Mouse (Mus musculus) heart, embryonic 16.5 days (tissue): ENCODE measurements at regions not wholly inside any gene's neighbourhood (a gene's known extent, or its start where the extent isn't known, plus 50 kb on each side); places are given as distances from the start of the nearest gene placed in this dataset.

Experiments used
- ATAC-seq: fragments of 200-750 bp; cut with Nextera tagmentation; replicated peaks from 2 replicates; pipeline ENCODE4 v1.8.0; 2017; ENCODE audit warnings: moderate number of reproducible peaks; ENCODE audit not compliant: insufficient read depth, low FRiP score; ENCODE audit errors: extremely low read depth
- H3K27ac ChIP-seq: fragments of 300-500 bp; sonication (generic); 2 replicates; pipeline ENCODE4 v1.5.1; 2014; ENCODE audit warnings: mild to moderate bottlenecking, low read length, control low read depth, moderate library complexity
- H3K27me3 ChIP-seq: fragments of 300-500 bp; sonication (generic); 2 replicates; pipeline ENCODE4 v1.6.1; 2014; ENCODE audit warnings: low read length, mixed read lengths; ENCODE audit not compliant: control insufficient read depth, insufficient read depth
- H3K36me3 ChIP-seq: fragments of 300-500 bp; sonication (generic); 2 replicates; pipeline ENCODE4 v1.6.1; 2014; ENCODE audit not compliant: control insufficient read depth, insufficient read depth
- H3K4me1 ChIP-seq: fragments of 300-500 bp; sonication (generic); 2 replicates; pipeline ENCODE4 v1.6.1; 2014; ENCODE audit warnings: low read length, mixed read lengths; ENCODE audit not compliant: control insufficient read depth, insufficient read depth
- H3K4me2 ChIP-seq: fragments of 300-500 bp; sonication (generic); 2 replicates; pipeline ENCODE4 v1.6.1; 2014; ENCODE audit warnings: low read depth, mild to moderate bottlenecking, control low read depth, low read length
- H3K4me3 ChIP-seq: fragments of 300-500 bp; sonication (generic); 2 replicates; pipeline ENCODE4 v1.5.1; 2014; ENCODE audit warnings: mild to moderate bottlenecking, control low read depth, low read length
- H3K9ac ChIP-seq: fragments of 300-500 bp; sonication (generic); 2 replicates; pipeline ENCODE4 v1.6.1; 2014; ENCODE audit warnings: low read length, control low read depth
- H3K9me3 ChIP-seq: fragments of 300-500 bp; sonication (generic); replicated peaks from 2 replicates; pipeline ENCODE4 v1.6.1; 2016; ENCODE audit warnings: low read length; ENCODE audit not compliant: control insufficient read depth
- WGBS: fragments of 180-500 bp; shearing (Covaris S2); extraction: QIAGEN DNeasy Blood & Tissue Kit; methylation state at CpG from one replicate; pipeline ENCODE4 v1.1.7; 2014; 5-methylcytosine and 5-hydroxymethylcytosine counted together

DNA sequence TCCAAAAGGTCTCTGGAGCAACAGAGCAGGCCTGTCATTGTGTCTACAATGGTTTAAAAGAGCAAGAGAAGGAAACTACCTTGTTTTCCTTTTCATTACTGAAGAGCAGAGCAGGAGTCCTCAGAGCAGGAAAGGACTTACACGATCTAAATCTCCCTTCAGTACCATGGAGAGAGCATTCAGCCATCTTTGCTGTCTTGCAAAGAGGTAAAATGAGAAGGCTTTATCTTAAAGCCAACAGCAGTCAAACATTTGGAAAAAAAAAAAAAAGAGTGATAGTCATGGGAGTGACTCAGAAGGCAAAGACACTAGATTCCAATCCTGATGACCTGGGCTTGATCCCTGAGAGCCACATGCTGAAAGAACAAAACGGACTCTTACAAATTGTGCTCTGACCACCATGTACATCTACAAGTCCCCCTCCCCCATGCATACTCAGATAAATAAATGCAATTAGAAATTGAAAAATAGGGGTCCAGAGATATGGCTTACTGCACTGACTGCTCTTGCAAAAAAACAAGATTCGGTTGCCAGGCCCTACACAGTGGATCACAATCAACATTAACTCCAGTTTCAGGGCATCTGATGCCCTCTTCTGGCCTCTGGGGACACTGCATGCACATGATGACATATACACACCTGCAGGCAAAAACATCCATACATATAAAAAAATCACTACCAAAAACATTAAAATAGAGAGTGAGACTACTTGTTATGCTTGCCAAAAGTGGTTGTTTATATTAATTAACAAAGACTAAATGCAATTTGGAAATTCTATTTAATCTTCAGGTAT, 397.6 kb upstream of the Kif2a start:
- H3K4me1 ChIP-seq = no peaks in the 10 kb centered on the region
- ATAC-seq = no peak
- WGBS = 66% methylated on average over 3 of the region's 3 CpGs
- H3K9me3 ChIP-seq = peaks cover 3% of the 10 kb centered on the region; the same call in 1 of the 2 replicates
- no peak overlapping the region for H3K9ac ChIP-seq
- H3K4me3 ChIP-seq = no peak overlapping the region
- no peaks in the 10 kb centered on the region for H3K27me3 ChIP-seq
- no peak overlapping the region for H3K4me2 ChIP-seq
- no peak overlapping the region for H3K27ac ChIP-seq
- H3K36me3 ChIP-seq = no peaks in the 10 kb centered on the region

DNA sequence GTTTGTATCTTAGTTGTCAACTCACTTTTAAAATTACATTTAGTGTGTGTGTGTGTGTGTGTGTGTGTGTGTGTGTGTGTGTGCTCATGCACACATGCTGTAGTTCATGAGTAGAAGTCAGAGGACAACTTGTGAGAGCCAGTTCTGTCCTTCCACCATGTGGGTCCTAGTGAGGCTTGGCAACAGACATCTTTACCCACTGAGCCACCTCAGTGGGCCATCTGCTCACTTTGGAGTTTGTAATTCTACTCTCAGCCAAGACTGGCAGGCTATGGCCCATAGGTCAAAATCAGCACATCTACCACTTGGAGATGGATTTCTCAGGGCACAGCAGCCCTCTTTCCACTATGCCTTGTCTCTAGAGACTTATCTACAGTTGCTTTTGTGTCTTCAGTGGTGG, 388.3 kb upstream of the Kif2a start:
- H3K27me3 ChIP-seq = no peaks in the 10 kb centered on the region
- no peak overlapping the region for H3K9ac ChIP-seq
- no peaks in the 10 kb centered on the region for H3K9me3 ChIP-seq
- H3K27ac ChIP-seq = no peak overlapping the region
- H3K4me3 ChIP-seq = no peak overlapping the region
- no peak for ATAC-seq
- H3K36me3 ChIP-seq = no peaks in the 10 kb centered on the region
- H3K4me1 ChIP-seq = no peaks in the 10 kb centered on the region
- no peak overlapping the region for H3K4me2 ChIP-seq

DNA sequence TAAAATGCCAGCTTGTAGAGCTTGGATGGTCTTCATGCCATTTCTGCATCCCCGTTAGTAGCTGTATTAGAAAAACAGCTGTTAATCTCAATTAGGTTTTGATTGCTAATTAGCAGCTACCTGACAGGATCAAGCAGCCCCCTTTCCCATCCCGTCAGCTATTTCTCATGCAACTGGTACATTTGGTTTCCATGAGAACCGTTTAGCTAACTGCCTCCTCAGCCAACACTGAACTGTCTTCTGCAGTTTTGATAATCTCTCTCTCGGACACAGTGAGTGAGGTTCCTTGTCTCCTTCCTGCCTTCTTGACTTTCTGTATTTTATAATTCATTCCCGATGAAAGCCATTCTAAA, 385.7 kb upstream of the Kif2a start:
- H3K36me3 ChIP-seq = no peaks in the 10 kb centered on the region
- H3K27me3 ChIP-seq = no peaks in the 10 kb centered on the region
- no peaks in the 10 kb centered on the region for H3K4me1 ChIP-seq
- no peak overlapping the region for H3K4me3 ChIP-seq
- no peak for ATAC-seq
- H3K9me3 ChIP-seq = no peaks in the 10 kb centered on the region
- no peak overlapping the region for H3K9ac ChIP-seq
- H3K4me2 ChIP-seq = no peak overlapping the region
- 67% methylated on average over 5 of the region's 5 CpGs for WGBS
- no peak overlapping the region for H3K27ac ChIP-seq

DNA sequence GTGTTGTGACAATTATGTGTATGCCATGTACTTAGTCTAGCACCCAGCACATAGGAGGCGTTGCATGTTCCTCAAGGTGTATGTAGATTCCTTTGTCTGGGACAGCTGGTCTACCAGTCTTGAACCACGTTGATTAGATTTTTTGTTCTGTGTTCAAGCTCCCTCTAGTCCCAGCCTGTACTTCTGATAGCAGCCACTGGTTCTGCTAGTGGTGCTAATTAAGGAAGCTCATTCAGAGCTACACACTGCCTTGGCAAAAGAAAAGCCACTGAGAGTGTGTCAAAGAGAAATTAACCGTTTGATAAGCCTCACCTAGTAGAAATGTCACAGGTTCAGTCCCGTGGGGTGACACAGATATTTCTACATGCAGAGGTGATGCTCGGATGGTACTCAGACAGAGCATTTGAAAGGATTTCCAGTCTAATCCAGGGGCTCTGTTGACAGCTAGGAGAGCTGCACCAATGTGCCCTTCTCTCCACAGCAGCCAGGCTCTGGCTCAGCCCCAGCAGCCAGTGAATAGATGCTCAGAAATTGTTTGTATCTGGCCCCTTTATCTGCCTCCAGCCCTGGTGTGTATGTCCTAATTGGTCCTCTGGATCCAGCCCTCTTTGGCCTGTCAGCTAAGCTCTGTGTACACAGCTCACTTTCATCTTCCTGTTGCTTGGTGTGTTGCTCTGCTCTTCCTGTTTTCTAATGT, 385.2 kb upstream of the Kif2a start:
- H3K4me2 ChIP-seq = no peak overlapping the region

DNA sequence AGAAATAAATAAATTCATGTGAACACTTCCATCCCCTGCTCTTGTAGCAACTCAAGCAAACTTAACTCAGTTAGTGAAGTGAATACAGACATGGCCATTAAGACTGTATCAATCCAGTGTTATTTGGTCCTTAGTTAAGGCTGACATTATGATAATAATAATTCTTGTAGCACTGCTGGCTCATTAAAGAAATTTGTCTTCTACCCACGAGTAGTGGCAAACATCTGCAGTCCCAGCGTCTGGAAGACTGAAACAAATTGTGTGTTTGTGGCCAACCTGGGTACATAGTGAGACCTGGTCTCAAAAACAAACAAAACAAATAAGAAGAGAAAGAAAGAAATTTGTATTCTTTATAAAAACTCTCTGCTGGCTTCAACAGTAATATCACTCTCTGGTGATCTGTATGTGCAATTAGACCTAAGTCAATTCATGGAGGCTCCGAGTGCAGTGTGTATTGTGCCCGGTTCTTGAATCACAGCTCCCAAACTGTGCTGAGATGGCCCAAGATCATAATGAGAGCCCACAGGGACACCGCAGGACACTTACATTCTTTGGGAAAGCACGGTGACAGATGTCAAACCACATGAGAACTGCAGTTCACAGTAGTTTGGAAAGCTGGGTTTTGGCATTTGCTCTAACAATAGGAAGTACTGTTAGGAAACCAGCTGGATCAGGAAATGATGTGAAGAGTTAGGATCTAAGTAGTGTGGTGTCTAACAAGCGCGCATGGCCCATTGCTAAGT, 376.9 kb upstream of the Kif2a start:
- H3K27me3 ChIP-seq = no peaks in the 10 kb centered on the region
- H3K27ac ChIP-seq = no peak overlapping the region
- no peaks in the 10 kb centered on the region for H3K36me3 ChIP-seq
- H3K4me1 ChIP-seq = no peaks in the 10 kb centered on the region
- H3K4me3 ChIP-seq = no peak overlapping the region
- ATAC-seq = no peak
- no peak overlapping the region for H3K9ac ChIP-seq
- no peak overlapping the region for H3K4me2 ChIP-seq
- H3K9me3 ChIP-seq = no peaks in the 10 kb centered on the region
- WGBS = 70% methylated on average over 8 of the region's 8 CpGs

More for the DNA sequence above, 385.2 kb upstream of the Kif2a start:
- no peak overlapping the region for H3K4me3 ChIP-seq
- ATAC-seq = no peak; the same call in 1 of the 2 replicates
- H3K4me1 ChIP-seq = no peaks in the 10 kb centered on the region
- no peak overlapping the region for H3K9ac ChIP-seq
- WGBS = 53% methylated on average over 5 of the region's 5 CpGs
- no peaks in the 10 kb centered on the region for H3K36me3 ChIP-seq
- H3K27ac ChIP-seq = no peak overlapping the region
- no peaks in the 10 kb centered on the region for H3K9me3 ChIP-seq
- H3K27me3 ChIP-seq = no peaks in the 10 kb centered on the region

DNA sequence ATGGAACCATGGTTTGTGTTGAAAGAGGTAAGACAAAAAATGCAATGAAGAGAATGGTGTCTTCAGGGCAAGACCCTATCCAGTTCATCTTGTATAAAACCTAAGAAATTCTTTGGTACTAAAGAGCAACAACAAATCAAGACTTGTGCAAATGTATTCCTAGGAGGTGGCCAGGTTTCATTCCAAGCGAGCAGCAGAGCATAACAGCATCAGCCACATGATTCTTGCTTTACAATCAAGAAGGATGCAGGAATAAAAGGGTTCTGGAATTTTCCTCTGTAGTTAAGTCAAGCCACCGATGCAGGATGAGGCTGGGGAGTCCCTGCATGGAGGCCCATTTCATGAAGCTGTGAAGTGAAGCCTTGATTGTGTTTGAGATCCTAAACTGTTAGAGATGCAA, 374.1 kb upstream of the Kif2a start:
- no peak for ATAC-seq

DNA sequence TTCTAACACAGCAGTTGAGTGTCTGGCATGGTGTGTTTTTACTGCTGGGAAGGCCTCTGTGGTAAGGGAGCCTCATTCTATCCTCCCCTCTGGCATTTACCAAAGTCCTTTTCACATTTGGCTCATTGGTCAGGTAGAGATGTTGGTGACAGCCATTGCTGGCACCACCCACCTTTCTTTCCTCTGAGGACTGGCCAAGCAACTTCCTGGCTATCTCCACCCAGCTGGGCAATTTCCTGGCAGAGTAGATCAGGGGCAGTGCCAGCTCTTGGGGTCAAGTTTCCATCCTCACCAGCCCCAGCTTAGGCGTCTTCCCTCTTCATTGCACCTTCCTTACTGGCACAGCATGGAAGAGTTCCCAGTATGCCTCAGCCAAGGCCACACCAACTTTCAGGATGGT, 372.5 kb upstream of the Kif2a start:
- no peak for ATAC-seq
- Histone ChIP-seq H3K9me3 (no peaks in the 10 kb centered on the region), H3K27ac (no peak overlapping the region), H3K4me1 (no peaks in the 10 kb centered on the region), H3K36me3 (no peaks in the 10 kb centered on the region), H3K4me2 (no peak overlapping the region), H3K9ac (no peak overlapping the region), H3K27me3 (no peaks in the 10 kb centered on the region), H3K4me3 (no peak overlapping the region)
- 65% methylated on average over 1 of the region's 1 CpGs for WGBS

More for the DNA sequence above, 374.1 kb upstream of the Kif2a start:
- Histone ChIP-seq H3K9me3 (no peaks in the 10 kb centered on the region), H3K4me2 (no peak overlapping the region), H3K27me3 (no peaks in the 10 kb centered on the region), H3K9ac (no peak overlapping the region), H3K4me1 (no peaks in the 10 kb centered on the region), H3K4me3 (no peak overlapping the region), H3K36me3 (no peaks in the 10 kb centered on the region), H3K27ac (no peak overlapping the region)
- WGBS = 71% methylated on average over 2 of the region's 2 CpGs

DNA sequence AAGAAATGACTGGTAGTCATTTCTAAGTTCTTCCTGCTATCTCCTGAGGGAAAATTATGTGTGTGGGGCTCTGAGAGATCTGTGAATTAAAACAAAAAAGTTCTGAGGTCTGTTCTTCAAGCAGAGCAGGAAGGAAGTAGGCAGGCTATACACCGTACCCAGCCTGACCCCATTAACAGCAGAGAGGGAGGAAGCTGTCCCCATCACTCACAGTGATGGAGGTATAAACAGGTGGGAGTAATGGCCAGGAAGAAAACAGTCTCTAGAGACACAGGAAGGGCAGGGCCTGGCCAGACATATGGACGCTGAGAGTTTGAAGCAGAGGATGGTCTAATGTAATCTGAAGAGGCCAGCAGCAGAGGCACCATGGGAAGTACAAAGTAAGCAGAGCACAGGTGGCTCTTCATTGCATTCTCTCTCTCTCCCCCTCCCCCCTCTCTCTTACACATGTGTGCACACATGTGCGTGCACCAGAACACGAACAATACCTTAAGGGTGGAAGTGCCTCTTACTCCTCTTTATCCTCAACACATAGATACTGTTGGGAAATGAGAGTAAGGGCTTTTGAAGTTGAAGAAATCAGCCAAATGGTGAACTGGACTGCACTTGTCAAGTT, 367.7 kb upstream of the Kif2a start:
- no peak for ATAC-seq
- Histone ChIP-seq H3K4me1 (no peaks in the 10 kb centered on the region), H3K4me3 (no peak overlapping the region), H3K36me3 (no peaks in the 10 kb centered on the region), H3K27me3 (no peaks in the 10 kb centered on the region), H3K27ac (no peak overlapping the region), H3K9me3 (no peaks in the 10 kb centered on the region), H3K4me2 (no peak overlapping the region), H3K9ac (no peak overlapping the region)
- 70% methylated on average over 4 of the region's 4 CpGs for WGBS
